Mouse (Mus musculus) hematopoietic multipotent progenitor cell, adult 10-12 weeks (in vitro differentiated cells): ENCODE measurements around the gene Tgfa. TPM values are rescaled to one million over a fixed set of nuclear protein-coding genes. Genes with fewer than 3 reads are reported as not detected.

Experiments used
- polyA plus RNA-seq: library from polyadenylated mRNA; stranded (reverse); fragments of >175 nt; gene quantifications from 2 replicates; pipeline ENCODE4 v1.2.3, GENCODE M21; 2012; ENCODE audit warnings: low replicate concordance

Gene Tgfa
- 0.39 and 0.42 TPM in 2 replicates for polyA plus RNA-seq

GRCm38 (mm10) chr6:86194941-86195932 lies at the start of gene Tgfa:
Tgfa (plus strand) TSS chr6:86195223.

Other genes with a start within 250 kb of the Tgfa start
- 61.0 and 73.2 TPM in 2 replicates for gene Dusp11, start 233.6 kb upstream of the Tgfa start, polyA plus RNA-seq
- gene Figla, start 179.1 kb upstream of the Tgfa start, polyA plus RNA-seq, result not detected in 2 replicates
- gene Add2, start 166.5 kb upstream of the Tgfa start, polyA plus RNA-seq, result 2.4 and 22.5 TPM in 2 replicates
- gene Fam136a, start 170.4 kb downstream of the Tgfa start, polyA plus RNA-seq, result 6.6 and 8.1 TPM in 2 replicates
- gene Snrpg, start 176.1 kb downstream of the Tgfa start, polyA plus RNA-seq, result 11.7 and 17.6 TPM in 2 replicates
- gene Pcyox1, start 201.9 kb downstream of the Tgfa start, polyA plus RNA-seq, result 19.6 and 23.3 TPM in 2 replicates
- 36.7 and 50.8 TPM in 2 replicates for gene Tia1, start 209.0 kb downstream of the Tgfa start, polyA plus RNA-seq
- not detected in 2 replicates for gene Gm44790, start 231.4 kb downstream of the Tgfa start, polyA plus RNA-seq
- 5.0 and 11.0 TPM in 2 replicates for gene C87436, start 243.2 kb downstream of the Tgfa start, polyA plus RNA-seq